Mouse (Mus musculus) erythroblast, embryonic 14.5 days (primary cell): ENCODE results near the gene Rasgrp2.

Experiments used
- GATA1 ChIP-seq: IDR thresholded peaks from 2 replicates; pipeline ENCODE4 v1.6.1; 2012; ENCODE audit warnings: low read length, inconsistent platforms, mixed read lengths
- TAL1 ChIP-seq: IDR thresholded peaks from 3 replicates; pipeline ENCODE4 v1.6.1; 2012; ENCODE audit warnings: low read length, inconsistent platforms, mixed read lengths

DNA sequence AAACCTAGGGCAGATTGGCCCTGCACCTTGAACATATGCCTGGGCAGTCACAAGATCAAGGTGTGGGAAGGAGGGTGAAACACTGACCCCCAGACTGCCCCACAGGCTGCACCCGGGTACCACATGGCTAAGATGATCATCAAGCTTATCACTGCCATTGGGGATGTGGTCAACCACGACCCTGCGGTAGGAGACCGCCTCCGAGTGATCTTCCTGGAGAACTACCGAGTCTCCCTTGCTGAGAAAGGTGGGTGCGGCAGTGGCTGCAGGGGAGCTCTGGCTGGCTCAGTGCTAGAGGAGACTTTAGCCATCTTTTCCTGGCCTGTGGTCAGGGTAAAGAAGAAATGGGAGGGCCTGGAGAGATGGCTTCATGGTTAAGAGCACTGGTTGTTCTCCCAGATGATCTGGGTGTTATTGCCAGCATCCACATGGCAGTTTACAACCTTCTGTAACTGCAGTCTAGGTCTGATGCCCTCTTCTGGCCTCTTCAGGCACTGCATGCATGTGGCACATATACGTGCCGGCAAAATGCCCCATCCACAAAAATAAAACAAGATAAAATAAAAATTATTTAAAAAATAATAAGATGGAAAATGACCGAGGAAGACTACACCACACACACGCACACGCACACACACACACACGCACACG, 6.3 kb upstream of the Rasgrp2 start:
- TF ChIP-seq TAL1, result no peak
- TF ChIP-seq GATA1, result no peak
